Mouse (Mus musculus) ovary, postnatal 10 days (tissue): ENCODE measurements around the gene Gm26661.

Experiments used
- DNase-seq: peaks from one replicate; pipeline ENCODE4 v3.0.0; 2022; ENCODE audit warnings: low spot score

Gene Gm26661

DNA sequence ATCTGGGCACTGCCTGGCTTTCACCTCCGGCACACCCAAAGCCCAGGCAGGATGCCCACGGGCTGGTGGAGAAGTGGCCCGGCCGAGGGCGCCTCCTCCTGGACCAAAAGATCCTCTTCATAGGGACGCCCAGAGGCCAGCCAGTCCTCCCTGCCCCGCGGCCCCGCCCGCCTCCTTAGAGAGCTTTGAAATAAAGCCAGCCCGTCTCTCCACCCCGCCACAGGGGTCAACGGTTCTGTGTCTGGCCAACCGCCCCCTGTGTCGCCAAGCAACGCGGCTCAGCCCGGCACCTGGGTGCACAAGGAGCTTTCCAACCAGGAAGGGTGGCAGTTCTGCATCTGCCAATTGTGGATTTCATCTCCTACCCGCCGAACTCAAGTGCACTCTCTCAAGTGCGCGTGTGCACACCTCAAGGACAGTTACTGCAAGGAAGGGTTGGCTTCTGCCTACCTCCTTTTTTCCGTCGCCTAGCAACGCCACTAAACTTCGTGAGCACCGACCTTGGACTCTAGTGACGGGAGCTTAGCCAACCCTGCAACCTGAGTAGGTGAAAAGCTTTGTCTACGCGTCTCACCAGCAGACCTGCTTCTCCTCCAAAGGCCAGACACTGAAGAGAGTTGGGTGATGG lies at the start of gene Gm26661:
TSS of gene Gm26661 (plus strand) at position 56 of the 628 bp plus-strand sequence.
- peak; percentile 17 for DNase-seq

- DNase-seq: no peak
These were observed 42.2 kb upstream of the Gm26661 start for GRCm38 (mm10) chr14:7748944-7749763.

DNA sequence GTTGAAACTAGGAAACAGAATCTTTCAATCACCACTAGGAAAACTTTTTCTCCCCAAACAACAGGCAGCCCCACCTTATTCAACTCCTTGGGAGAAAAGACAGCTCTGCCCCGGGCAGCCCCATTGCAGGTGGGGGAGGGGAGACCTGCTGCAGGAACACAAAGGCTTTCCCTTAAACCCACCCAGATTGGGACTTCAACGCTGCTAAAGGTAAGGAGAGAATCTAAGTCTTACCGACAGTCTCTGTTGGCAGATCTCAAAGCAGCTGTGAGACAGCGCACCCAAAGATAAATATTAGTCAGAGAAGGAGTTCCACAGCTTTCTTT lies 41.7 kb upstream of the Gm26661 start:
- DNase-seq: no peak

DNA sequence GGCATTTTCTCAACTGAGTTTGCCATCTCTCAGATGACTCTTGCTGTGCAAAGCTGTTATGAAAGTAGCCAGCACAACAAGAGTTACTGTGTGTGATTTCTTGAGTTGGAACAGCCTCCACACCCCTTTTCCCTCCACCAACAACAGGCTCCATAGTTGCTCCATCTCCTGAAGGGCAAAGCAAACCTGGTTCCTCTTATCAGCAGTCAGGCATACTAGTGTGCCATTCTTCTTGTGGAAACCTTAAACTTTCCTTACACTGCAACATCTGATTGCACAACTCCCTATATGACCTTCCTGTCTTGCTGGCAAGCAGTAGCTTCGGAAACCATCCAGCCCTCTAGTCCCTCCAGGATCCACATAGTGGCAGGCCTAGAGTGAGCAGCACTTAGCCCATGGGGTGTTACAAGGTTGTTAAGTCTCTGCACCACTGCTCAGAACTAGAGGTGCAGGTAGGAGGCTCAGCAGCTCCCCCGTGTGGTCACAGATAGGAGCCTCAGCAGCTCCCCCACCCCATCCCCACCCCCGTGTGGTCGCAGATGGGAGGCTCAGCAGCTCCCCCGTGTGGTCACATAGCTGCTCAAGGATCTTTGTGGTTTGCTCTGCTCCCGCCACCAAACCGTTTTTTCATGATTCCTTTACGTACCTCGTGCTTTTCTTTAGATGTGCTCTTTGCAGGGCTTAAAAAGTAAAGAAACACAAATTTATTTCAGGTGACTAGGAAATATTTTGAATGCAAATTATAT lies 25.6 kb upstream of the Gm26661 start:
- peak; percentile 17 for DNase-seq

- DNase-seq: no peak
These were observed 17.5 kb upstream of the Gm26661 start for GRCm38 (mm10) chr14:7773714-7774389.

- DNase-seq: no peak
These were observed 5.3 kb upstream of the Gm26661 start for GRCm38 (mm10) chr14:7786073-7786472.

DNA sequence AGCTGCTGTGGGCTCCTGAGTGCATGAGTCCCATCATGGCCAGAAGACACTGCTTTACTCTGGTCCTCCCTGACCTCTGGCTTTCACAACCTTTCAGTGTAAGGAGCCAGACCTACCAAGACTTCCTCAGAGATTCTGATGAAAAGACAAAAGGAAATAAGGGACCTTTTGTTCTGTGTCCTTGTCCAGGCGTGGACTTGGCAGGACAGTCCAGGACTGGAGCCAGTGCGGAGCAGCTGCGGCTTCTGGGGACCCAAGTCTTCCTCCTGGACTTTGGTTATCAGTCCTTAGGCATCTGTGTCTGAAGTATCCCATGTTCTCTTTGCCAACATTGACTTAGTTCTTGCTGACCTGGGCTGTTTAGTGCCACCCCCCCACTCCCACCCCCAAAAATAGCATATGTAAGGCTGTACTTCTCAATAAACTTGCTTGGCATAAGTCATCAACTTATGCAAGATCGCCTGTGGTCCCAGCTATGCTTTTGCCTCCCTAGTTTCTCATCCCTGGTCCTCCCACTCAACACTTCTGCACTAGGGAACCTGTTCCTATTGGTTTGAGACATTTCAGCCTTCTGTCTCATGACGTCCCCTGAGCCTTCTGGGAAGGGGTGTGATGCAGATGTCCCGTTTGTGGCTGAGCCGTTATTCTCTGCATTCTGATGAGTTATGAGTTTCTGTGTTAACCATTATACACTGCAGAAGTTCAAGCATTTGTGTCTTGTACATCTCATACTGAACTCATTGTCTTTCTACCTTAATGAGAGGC lies 1.9 kb upstream of the Gm26661 start:
- DNase-seq: no peak

DNA sequence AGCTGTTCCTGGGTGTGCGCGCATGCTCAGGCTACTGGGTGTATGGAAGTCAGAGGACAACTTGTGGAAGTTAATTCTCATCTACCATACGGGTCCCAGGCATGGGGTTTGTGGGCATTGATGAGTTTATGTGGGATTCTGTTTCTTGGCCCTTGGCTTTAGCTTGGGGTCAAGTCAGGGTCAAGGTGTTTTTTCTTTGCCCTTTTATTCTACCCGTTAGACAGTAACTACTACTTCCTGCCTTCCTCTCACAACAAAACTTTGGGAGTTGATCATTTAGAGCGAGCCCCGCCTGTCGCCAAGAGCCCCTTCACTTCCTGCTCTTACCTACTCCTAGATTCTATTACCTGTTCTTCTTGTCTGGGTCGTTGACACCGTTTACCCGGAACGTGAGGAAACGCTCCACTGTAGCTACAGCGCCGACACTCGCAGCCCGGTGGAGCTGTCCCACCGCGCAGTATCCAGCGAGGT lies 291 bp upstream of the Gm26661 start:
- no peak for DNase-seq

DNA sequence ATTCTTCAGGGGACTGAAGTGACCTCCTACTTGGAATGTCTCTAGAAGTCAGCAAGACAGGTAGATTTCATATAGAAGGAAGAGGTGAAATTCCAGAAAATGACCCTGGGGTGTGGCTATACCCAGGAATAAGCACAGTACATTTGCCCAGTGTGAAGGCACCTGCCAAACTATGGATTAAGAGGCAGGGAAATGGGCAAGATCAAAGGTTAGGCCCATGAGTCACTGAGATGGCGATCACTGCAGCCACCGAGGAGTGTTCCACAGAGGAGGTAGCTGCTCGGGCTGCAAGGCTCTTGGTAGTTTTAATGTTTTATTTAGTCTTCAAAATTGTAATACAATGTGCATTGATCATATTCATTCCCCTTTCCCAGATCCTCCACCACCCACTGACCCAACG lies 4.6 kb downstream of the Gm26661 start:
- DNase-seq: no peak

GRCm38 (mm10) chr14:7800611-7801010 lies 9.2 kb downstream of the Gm26661 start:
- DNase-seq: no peak

- no peak for DNase-seq
These were observed 10.4 kb downstream of the Gm26661 start for GRCm38 (mm10) chr14:7801831-7802230.

DNA sequence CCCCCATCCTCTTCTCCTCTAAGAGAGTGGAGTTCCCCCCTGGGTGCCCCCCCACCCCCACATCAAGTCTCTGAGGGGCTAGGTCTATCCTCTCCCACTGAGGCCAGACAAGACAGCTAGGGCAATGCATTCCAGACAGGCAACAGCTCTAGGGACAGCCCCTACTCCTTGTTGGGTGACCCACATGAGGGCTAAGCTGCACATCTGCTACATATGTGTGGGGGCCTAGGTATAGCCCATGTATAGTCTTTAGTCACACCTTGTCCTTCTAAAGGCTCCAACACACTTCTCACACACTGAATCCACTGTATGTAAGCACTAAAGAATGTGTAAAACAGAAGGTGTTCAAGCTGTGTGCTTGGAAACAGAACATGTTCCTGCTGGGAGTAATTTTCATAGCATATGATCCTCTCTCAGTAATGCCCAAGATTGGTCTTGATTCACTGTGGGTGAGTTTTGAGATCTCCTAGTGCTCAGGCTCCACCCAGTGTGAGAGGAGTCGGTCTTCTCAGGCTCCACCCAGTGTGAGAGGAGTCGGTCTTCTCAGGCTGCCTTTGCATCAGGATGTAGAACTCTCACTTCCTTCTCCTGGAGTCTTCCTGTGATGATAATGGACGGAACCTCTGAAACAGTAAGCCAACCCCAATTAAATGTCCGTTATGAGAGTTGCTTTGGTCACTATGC lies 12.6 kb downstream of the Gm26661 start:
- DNase-seq: no peak

GRCm38 (mm10) chr14:7804558-7804905 lies 13.1 kb downstream of the Gm26661 start:
- DNase-seq: no peak

DNA sequence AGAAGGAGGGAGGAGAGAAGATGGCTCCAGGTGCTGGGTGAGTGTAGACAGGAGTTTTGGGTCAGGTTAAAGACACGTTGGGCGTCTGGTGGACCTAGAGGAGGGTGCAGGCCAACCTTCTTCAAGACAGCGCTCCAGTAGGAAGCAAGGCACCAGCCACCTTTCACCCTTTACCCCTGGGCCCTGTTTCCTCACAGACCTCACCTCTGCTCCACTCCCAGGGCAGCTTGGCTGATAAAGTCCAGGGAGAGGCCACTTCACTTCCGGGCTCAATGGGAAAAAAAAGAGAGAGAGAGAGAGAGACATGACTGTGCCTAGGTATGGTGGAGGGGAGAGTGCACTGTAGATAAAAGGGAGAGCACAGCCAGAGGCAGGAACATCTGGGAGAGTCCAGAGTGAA lies 16.3 kb downstream of the Gm26661 start:
- DNase-seq: no peak

GRCm38 (mm10) chr14:7808501-7808981 lies 17.2 kb downstream of the Gm26661 start:
- no peak for DNase-seq

GRCm38 (mm10) chr14:7809043-7809955 lies 17.9 kb downstream of the Gm26661 start:
- no peak for DNase-seq

DNA sequence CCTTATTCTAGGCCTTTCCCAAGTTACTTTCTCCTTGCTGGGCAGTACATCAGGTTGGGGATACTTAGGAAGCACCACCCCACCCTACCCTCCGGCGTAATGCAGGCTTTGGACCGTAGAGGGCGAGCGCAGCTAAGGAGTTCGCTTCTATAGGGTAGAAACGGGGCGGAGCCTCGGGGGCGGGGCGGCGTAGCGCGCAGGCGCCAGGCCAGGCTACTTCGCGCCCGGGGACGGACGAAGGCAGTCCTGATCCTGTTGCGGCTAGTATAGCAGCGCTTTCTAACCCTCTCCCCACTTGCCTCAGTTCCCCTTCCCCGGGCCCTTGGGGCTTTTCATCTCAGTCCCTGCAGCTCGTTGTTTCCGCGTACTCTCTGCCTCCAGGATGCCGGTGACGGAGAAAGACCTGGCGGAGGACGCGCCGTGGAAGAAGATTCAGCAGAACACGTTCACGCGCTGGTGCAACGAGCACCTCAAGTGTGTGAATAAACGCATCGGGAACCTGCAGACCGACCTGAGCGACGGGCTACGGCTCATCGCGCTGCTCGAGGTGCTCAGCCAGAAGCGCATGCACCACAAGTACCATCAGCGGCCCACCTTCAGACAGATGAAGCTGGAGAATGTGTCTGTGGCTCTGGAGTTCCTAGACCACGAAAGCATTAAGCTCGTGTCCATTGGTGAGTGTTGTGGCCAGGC lies 26.5 kb downstream of the Gm26661 start, which contains the start of gene Flnb:
TSS of gene Flnb (plus strand) at position 188 of the 693 bp plus-strand sequence.
- DNase-seq: peak; percentile 97

DNA sequence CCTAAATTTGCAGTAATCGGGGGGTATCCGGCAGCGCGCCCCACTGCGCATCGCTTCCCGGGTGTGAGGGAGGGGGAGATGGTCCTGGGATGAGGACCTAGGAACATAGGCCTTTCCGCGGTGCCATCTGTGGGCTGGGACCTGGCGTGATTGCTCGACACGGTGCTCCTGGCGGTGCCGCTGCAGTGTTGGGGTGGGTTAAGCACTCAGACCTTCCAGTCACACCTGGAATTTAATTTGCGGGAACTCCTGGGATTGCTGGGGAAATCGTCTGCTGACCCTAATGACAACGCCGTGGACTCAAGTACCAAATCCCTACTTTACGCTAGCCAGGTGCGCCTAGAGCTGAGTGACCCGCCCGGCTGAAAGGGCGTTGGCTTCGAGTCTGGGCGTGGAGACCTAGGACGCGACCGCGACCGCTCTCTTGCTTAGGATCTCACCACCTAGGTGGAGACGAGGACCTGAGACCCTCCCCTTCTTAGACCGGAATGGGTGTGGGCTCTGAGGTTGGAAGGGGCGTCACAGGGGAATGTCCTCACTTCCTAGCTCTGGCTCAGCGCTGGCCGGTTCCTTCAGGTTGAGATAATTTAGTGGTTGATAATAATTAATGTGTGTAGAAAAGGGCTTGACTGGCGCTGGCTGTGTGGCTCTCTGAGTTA lies 27.2 kb downstream of the Gm26661 start:
- DNase-seq: no peak

GRCm38 (mm10) chr14:7819446-7819845 lies 28.1 kb downstream of the Gm26661 start:
- no peak for DNase-seq
